Mouse (Mus musculus) embryonic stem cell, embryonic (primary cell): Measurements from ENCODE around the gene Zdhhc25.

Experiments used
- CTCF ChIA-PET, 4 experiments: fragments of 300-600 bp in 2 of 4; fragments of 350-600 bp in 2 of 4; sonication (Branson Sonifier 250); formaldehyde crosslinking; loops; one replicate each; lab custom pipeline; 2022; ENCODE audit warnings: inconsistent platforms in 2 of 4; lab: Charles Lee
- POLR2A ChIA-PET, 4 experiments: fragments of 300-600 bp in 2 of 4; fragments of 350-600 bp in 2 of 4; sonication (Branson Sonifier 250); formaldehyde crosslinking; loops; one replicate each; lab custom pipeline; 2022; ENCODE audit warnings: antibody characterized with exemption in 4 of 4, inconsistent platforms in 1 of 4; lab: Charles Lee

Zdhhc25 gene

DNA sequence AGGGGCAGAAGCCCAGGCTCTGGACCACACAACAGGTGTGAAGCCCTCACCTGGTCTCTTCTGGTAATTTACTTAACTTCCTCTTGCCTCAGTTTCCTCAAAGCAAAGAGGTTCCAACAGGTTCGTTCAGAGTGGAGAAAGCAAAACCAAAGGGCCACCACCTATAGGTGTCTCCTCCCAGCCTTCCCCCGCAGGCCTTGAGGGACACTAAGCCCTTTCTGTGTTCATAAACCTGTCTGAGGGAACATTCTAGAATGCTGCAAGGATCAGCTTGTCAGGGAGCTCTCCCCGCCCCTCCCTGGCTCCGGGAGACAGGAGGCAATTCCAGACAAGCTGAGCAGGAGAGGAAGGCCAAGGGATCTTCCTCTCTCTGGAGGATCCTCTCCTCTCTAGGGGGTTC, at the start of gene Zdhhc25:
Gene Zdhhc25, plus strand, starts transcription at position 301 of the 400 bp plus-strand sequence.
- ChIA-PET POLR2A (interaction anchor here in 1 of 4 experiments (0.6 kb wide), 1 partner anchor 19 kb away, joined by 3 read pairs; no protein-coding TSS in a partner anchor), CTCF (interaction anchor here in 2 of 4 experiments (0.6 to 1.6 kb wide), 3 partner anchors 18 to 167 kb away, joined by 3 to 5 read pairs (median 3); no protein-coding TSS in a partner anchor)

DNA sequence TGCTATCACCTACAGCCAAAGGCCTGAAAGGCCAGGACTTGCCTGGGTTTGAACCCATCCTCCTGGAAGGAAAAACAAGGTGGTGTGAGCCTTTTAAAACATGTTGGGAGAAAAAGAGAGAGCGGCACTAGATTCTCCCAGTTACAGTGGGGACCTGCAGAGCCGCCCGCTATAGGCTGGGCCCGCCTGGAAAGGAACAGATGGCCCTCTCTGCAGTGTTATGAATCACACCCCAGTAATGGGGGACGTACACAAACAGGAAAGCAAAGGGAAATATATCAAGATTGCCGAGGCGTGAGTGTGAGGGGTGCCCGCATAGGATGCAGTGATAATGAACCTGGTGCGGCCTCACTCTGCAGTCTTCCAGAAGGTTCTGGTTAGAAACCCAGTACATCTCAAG, 47.2 kb upstream of the Zdhhc25 start:
- ChIA-PET POLR2A (no interaction called here), CTCF (no interaction called here)

DNA sequence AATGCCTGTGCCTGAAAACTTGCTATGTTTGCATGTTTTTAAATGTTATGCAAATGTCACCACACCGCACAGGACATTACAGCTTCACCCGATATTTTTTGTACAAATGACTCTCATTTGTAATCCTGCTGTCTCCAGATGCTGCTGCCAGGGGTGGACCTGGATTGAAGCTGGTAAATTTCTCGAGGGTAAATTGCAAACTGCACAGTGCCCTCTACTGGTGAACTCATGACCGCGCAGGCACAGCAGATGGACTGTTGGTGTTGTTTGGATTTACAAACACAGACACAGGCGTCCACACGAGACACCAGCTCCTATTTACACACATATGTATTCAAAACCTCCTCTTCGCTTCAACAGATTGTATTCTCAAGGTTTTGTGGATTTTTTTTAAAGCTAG, 44.6 kb upstream of the Zdhhc25 start:
- CTCF ChIA-PET, result interaction anchor here (0.5 to 1.5 kb wide), 36 partner anchors 8 to 594 kb away, joined by 3 to 9 read pairs (median 3); partner anchors contain the start of gene Mapk11 (in 1 of the 4)
- POLR2A ChIA-PET, result interaction anchor here in 1 of 4 experiments (0.9 kb wide), 1 partner anchor 12 kb away, joined by 4 read pairs; no protein-coding TSS in a partner anchor

DNA sequence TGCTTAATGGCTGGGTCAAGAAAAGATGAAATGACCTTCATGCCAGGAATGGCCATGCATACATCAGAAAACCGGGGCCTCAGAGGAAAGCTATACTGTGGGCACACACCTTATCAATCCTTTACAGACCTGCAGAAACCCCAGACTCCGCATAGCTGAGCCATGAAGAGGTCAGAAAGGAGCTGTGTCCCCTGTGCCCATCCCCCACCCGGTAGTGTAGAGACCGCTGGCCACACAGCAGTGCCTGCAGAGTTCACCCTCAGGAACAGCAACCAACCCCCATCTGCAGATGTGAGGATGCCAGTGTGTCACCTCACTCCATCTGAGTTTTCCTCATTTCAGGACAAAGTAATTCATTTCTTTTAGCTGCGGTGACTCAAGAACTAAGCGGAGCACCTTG, 39.5 kb upstream of the Zdhhc25 start:
- CTCF ChIA-PET, result interaction anchor here in 3 of 4 experiments (0.6 to 1.0 kb wide), 6 partner anchors 17 to 167 kb away, joined by 3 to 6 read pairs (median 3); no protein-coding TSS in a partner anchor

DNA sequence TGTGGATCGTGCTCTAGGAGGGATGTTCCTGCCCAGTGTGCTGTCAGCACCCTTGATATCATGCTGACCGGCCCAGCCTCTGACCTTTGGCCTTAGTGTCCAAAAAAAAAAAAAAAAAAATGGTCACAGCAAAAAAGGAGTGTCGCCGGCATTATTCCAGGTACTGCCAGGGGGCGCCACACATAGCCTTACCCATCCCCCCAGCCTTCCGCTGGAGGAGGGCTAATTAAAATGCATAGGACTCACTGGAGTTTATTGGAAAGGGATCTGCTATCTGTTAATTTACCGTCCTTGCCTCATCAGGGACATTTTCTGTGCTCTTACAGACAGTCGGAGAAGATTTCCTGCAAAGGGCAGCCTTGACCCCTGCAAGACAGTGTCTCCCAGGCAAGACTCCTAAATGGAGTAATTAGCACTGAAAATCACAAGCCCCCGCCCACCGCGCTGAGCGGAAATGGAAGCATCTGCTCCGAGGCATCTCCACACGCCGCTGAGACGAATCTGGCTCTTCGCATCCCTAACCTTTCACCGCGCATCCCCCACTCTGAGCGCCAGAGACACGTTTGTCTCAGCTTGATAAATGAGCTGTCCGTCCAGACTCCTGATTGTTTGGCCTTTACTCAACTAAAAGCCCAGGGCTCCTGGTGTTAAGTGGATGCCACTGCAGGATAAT, 38.9 kb upstream of the Zdhhc25 start:
- ChIA-PET POLR2A (interaction anchor here in 1 of 4 experiments (0.7 kb wide), 1 partner anchor 56 kb away, joined by 3 read pairs; no protein-coding TSS in a partner anchor), CTCF (interaction anchor here in 3 of 4 experiments (0.7 to 1.0 kb wide), 7 partner anchors 18 to 313 kb away, joined by 3 to 6 read pairs (median 3); no protein-coding TSS in a partner anchor)

More for the DNA sequence above, 39.5 kb upstream of the Zdhhc25 start:
- POLR2A ChIA-PET, result no interaction called here

DNA sequence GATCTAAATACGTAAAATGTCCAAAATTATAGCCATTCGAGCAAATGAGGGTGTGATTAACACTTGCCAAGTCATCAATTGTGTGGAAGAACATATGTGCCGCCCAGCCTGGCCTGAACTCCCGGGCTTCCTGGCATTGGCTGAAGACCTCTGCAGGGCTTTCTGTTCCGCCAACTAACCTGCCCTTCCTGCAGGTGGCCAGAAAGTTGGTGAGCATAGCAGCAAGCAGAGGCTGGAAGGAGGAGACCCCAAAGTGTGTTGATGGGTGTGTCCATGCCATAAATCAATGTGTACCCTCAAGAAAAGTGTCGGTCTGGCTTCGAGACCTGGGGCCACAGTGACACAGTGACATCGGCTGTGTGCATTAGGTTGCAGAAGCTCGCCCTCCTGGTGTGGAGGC, 34.8 kb upstream of the Zdhhc25 start:
- CTCF ChIA-PET, result interaction anchor here in 2 of 4 experiments (0.8 to 1.4 kb wide), 3 partner anchors 10 to 86 kb away, joined by 3 to 4 read pairs (median 3); no protein-coding TSS in a partner anchor
- POLR2A ChIA-PET, result no interaction called here

DNA sequence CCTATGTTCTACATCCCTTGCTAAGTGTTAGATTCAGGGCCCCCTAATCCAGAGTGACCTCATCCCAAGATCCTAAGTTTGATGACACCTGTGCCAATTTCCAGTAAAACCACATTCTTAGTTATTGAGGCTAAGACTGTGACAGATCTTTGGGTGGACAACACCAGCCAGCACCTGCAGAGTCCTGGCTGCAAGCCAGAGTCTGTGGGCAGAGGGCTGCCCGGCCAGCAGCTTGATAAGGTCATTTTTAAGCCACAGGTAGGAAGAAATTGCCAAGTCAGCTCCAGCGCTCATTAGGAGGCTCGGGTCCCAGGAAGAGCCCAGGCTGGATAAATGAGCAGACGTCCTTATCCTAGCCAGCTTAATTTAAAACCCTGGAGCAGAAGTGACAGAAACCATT, 34.3 kb upstream of the Zdhhc25 start:
- CTCF ChIA-PET, result interaction anchor here in 3 of 4 experiments (0.8 to 1.4 kb wide), 4 partner anchors 10 to 85 kb away, joined by 3 to 4 read pairs (median 3); no protein-coding TSS in a partner anchor
- POLR2A ChIA-PET, result no interaction called here

DNA sequence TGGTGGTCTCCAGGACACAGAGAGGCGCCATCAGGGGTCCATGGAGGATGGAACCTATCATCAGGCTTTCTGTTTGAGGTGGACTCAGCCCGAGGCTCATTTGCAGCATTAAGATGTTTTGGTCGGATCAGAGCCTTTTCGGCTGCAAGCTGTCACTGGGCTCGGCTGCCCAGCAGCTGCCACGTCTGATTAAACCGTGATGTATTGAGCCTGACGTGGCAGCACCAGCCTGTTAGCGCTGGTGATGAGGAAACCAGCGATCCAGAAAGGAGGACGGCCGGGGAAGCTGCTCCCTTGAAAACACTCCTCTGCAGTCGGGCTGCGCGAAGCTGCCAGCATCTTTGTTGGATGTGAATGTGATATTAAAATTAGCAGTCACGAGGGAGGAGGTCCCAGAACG, 29.4 kb upstream of the Zdhhc25 start:
- ChIA-PET POLR2A (no interaction called here), CTCF (no interaction called here)

DNA sequence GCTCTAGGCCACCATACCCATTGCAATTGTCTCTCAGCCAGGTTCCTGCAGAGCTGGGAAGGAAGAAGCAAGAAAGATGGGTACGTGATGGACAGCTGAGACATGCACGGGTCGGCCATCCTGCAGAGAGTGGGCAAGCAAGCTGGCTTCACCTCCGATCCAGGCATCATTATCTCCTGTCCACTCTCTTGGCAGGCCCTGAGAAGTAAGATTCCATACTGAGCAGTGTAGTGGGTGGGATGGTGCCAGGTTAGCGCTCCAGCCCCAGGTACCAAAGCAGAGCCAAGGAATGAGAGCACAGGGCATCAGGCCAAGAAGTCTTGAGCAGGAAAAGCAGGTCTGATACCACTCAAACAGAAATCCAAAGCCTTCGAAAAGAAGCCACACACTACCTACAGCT, 20.6 kb upstream of the Zdhhc25 start:
- ChIA-PET CTCF (no interaction called here), POLR2A (no interaction called here)

DNA sequence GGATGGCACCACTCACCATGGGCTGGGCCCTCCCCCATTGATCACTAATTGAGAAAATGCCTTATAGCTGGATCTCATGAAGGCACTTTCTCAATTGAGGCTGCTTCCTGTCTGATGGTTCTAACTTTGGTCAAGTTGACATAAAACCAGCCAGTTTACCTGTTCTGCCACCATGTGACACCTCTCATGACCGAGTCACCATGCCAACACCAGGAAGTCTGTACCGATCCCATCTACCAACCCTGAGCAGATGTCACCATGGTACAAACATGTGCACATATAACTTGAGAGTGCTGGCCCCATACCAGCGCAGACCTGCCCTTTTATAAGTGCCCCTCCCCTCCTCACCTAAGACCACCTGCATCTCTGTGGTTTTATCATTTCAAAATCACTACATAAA, 2.4 kb downstream of the Zdhhc25 start:
- POLR2A ChIA-PET, result interaction anchor here in 1 of 4 experiments (0.6 kb wide), 1 partner anchor 416 kb away, joined by 4 read pairs; no protein-coding TSS in a partner anchor
- CTCF ChIA-PET, result no interaction called here

DNA sequence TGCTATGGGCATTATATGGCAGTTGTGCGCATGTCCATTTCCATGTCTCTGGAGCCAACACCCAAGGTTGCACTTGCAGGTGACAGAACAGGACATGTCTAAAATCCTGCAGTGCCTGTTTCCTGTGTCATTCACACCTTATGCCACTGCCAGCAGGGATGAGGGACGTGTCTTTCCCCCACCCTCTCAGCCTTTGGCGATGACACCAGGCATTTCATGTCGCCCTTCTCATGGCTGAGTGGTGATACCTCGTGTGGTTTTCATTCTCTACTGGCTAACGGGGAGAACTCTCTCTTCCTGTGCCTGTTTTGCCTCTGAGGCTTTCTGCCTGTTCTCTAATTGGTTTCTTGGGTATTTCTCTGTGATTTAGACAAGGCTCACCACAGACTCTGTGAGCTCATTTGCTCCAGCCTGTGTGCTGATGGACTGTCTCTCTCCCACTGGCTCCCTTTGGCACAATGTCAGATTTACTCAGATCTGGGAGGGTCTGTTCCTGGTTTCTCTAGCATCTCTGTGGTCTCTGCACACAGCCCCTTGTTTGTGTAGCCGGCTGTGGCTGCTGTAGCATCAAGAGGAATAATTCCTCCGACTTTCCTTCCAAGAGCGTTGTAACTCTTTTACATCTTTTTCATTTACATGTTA, 3.1 kb downstream of the Zdhhc25 start:
- POLR2A ChIA-PET, result no interaction called here
- CTCF ChIA-PET, result interaction anchor here in 1 of 4 experiments (1.6 kb wide), 1 partner anchor 15 kb away, joined by 4 read pairs; no protein-coding TSS in a partner anchor

DNA sequence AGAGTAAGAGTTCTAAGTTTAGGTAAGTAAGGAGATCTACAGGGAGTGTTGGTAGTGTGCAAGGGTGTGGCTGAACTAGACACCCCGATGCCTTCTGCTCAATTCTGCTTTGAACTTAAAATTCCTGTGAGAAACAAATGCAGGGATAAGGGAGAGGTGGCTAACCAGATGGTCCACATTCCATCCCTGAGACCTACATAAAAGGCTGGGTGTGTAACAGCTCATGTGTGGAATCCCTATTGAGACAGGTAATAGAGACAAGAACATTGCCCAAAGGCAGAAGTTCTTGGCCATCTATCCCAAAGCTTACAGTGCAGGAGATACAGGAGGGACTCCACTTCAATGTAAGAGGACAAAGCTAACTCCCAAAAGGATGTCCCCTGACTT, 3.6 kb downstream of the Zdhhc25 start:
- ChIA-PET POLR2A (no interaction called here), CTCF (interaction anchor here in 2 of 4 experiments (0.6 to 1.6 kb wide), 2 partner anchors 14 to 168 kb away, joined by 3 to 4 read pairs; no protein-coding TSS in a partner anchor)

DNA sequence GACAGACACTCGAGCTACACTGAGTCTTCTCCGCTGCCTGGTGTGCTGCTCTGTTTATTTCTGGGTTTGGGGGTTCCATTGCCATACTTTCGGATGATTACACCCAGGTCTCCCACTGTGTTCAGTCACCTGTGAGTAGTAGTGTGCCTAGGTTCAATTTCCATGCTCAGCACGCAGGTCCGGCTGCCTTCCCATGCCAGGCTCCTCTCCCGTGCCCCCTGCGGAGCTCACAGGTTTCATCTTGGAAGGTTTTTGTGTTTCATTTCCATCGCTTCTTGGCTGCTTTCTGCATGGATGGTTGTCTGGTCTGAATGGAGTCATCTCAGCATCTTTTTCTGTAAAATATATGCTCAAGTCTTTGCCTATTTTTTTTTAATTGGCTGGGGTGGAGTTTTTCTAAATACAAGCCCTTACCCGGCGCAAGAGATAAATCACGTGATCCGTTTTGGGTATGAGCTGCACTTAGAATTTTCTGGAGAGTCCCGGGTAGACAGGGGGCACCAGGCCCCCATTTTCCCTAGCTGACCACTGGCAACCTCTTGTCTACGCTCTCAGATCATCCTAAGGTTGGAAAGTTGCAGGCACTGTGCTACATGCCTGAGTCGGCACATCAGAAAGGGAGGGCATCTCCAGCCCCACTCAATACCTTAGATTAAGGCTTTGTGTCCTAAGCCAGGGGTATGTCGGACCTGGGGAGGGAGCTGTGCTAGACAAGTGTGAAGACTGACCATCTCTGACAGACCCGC, 4.7 kb downstream of the Zdhhc25 start:
- CTCF ChIA-PET, result interaction anchor here in 1 of 4 experiments (1.0 kb wide), 1 partner anchor 13 kb away, joined by 6 read pairs; no protein-coding TSS in a partner anchor
- POLR2A ChIA-PET, result no interaction called here

DNA sequence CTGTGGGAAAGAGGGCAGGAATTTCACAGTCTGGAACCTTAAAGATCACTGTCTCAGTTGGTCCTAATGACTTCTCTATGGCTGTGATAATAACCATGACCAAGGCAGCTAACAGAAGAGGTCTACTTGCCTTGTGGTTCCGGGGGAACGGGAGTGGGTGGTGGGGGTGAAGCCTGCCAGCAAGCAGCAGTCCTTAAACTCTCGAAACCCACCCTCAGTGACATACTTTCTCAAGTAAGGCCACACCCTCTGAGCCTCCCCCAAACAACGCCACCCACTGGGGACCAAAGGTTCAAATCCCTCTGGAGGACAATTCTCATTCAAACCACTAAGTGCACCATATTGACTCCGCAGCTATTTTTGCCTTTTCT, 5.3 kb downstream of the Zdhhc25 start:
- ChIA-PET POLR2A (no interaction called here), CTCF (interaction anchor here in 1 of 4 experiments (1.0 kb wide), 1 partner anchor 12 kb away, joined by 6 read pairs; no protein-coding TSS in a partner anchor)

DNA sequence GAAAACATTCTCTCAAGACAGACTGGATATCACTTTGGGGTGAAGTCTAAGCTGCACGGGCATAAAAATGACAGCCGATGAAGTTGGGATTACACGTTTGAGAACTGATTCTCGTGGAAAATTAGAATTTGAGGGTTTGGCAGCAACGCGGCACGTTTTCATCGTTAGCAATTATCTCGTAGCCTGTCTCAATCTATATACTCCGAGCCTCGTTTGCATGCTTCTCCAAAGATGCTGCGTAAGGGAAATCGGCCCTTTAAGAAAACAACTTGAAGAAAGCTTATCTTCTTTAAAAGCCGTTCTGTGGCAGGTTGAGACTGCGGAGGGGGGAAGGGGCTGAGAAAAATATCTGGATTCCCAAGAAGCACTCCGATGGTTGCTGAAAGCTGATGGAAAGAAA, 17.0 kb downstream of the Zdhhc25 start:
- ChIA-PET CTCF (interaction anchor here (0.5 to 2.1 kb wide), 21 partner anchors 8 to 431 kb away, joined by 3 to 8 read pairs (median 3); no protein-coding TSS in a partner anchor), POLR2A (interaction anchor here in 2 of 4 experiments (1.0 to 1.8 kb wide), 2 partner anchors 56 to 91 kb away, joined by 3 to 7 read pairs; no protein-coding TSS in a partner anchor)

DNA sequence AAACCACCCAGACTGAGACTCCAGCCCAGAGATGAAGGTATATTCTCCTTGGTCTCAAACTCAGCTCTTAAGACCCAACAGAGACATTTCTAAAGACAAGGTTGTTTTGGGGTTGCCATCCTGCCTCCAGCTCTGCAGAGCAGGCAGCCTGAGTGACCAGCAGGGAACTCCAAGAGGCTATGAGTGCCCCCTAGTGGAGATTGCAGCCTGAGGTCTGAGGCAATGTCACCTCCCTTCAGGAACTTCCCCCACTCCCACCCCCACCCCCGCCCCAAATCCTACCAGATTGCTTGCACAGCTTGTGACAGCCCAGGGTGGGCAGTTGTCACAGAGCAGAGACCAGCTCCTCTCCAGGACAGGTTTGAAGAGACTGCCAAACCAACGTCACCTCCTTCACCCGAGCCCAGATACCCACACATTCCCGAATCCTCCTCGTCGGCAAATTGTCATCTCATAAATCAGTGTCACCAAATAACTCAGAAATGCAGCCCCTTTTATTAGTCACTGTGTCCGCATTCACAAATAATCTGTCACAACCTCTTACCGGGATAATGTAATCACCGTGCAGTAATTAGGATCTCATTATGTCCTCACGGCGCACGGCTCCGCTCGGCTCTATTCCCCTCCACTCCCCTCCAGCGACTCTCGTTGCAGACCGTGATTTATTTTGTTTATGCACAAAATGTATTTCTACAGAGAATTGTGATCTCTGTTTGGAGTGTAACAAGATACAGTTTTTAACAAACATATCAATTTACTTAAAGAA, 18.1 kb downstream of the Zdhhc25 start:
- ChIA-PET POLR2A (interaction anchor here in 3 of 4 experiments (0.7 to 1.8 kb wide), 5 partner anchors 18 to 93 kb away, joined by 3 to 7 read pairs (median 3); partner anchors contain the start of gene Zdhhc25 (in 1 of the 3)), CTCF (interaction anchor here (0.5 to 2.1 kb wide), 36 partner anchors 8 to 595 kb away, joined by 3 to 8 read pairs (median 3); no protein-coding TSS in a partner anchor)

DNA sequence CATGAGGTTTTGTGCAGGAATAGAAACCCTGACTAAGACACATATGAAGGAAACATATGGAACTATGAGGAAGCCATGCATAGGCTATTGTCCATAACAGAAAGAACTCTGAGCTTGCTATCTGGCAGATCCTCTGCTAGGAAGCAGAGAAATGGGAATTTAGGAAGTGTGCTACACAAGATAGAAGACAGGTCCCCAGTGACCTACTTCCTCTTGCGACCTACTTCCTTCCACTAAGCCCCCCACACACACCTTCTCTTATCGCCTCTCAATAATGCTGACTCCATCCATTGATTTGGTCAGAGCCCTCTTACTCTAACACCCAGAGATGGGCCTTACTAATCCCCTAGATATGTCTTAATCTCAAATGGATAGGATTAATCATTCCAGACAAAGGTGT, 19.9 kb downstream of the Zdhhc25 start:
- ChIA-PET CTCF (no interaction called here), POLR2A (no interaction called here)
